25 mouse cellular contexts compared by ENCODE assay signal in the genomic region with DNA sequence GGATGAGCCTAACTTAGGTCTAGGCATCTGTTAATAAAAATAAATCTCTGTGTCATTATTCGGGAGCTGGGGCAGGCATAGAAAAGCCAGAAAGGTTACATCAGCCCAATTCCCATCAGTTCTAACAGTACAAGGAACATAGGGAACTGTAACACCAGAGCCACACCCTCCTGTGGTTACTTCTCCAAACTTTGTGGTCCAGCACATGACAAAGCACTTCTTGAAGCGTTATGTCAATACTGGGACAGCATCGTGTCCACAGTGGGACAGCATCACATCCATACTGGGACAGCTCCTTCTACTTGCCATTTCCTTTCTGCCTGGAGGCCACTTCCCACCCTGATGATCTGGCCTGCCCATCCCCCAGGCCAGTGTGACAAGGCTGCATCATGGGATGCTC.
DNase-seq lines count a peak whose midpoint lies in the region; ATAC-seq and TF ChIP-seq lines count a peak whose summit lies in the region.
"Had no signal": no experiment of that assay in that cellular context is flagged by ENCODE, and none has a peak within 500 bp of the region (broad histone marks: within the 10 kb centered on the region; RNA-seq: fewer than 3 reads in every experiment).

No protein-coding gene starts in this region.

- 54% methylated on average over 3 of the region's 3 CpGs for WGBS in lung, adult 2 months

- peak; percentile 92 for ATAC-seq in granulocyte monocyte progenitor cell, adult 5-6 weeks (replicated peaks; ENCODE audit: poor library complexity, severe bottlenecking)
- ATAC-seq in monocyte, adult 5-6 weeks (replicated peaks; ENCODE audit: insufficient number of reproducible peaks, low FRiP score, low TSS enrichment, poor library complexity, severe bottlenecking) = peak; percentile 77
- ATAC-seq: hindbrain, embryonic 16.5 days; intestine, embryonic 15.5 days; liver, postnatal 0 days had no signal

- DNase-seq in lung, postnatal 25 days (ENCODE audit: low spot score) = peak; percentile 18
- DNase-seq in lung, adult 2 months = no peak
- DNase-seq in urinary bladder, postnatal 10 days (ENCODE audit: low spot score) = no peak
- DNase-seq in cerebellum, postnatal 10 days = no peak
- DNase-seq in left cerebral cortex, adult 9 months (ENCODE audit: low spot score in 2 of 2) = no peak
- DNase-seq: adrenal gland, postnatal 25 days; cerebellum, adult 9-10 months; gastrocnemius, postnatal 25 days; kidney, adult 9 months; kidney, postnatal 4 days; liver; liver, postnatal 0 days; right cerebral cortex, adult 18-20 months; thymus, adult 2 months had no signal

- no peaks in the 10 kb centered on the region for H3K36me3 ChIP-seq in C2C12 (ENCODE audit: control insufficient read depth, insufficient read depth)
- H3K36me3 ChIP-seq: heart, embryonic 15.5 days; hindbrain, embryonic 10.5 days; intestine, embryonic 15.5 days; limb, embryonic 10.5 days; midbrain, embryonic 12.5 days; neural tube, embryonic 12.5 days had no signal

- no peaks in the 10 kb centered on the region for H3K27me3 ChIP-seq in C2C12 (ENCODE audit: control insufficient read depth, insufficient read depth, insufficient read length)
- H3K27me3 ChIP-seq: intestine, embryonic 15.5 days; neural tube, embryonic 12.5 days had no signal

- H3K4me3 ChIP-seq in lung, adult 2 months (replicated peaks; ENCODE audit: extremely low read depth, low read depth, low read length) = no peak overlapping the region
- no peak overlapping the region for H3K4me3 ChIP-seq in C2C12 (ENCODE audit: insufficient read depth, poor library complexity, severe bottlenecking)
- H3K4me3 ChIP-seq: heart, embryonic 15.5 days; hindbrain, embryonic 10.5 days; intestine, embryonic 15.5 days; left cerebral cortex, adult 2 months; limb, embryonic 10.5 days; midbrain, embryonic 12.5 days; neural tube, embryonic 12.5 days had no signal

- H3ac ChIP-seq in C2C12 (ENCODE audit: control insufficient read depth, insufficient read length, low read depth) = no peak overlapping the region

- H3K4me1 ChIP-seq in lung, adult 2 months (ENCODE audit: control insufficient read depth, insufficient read depth, low read length) = no peaks in the 10 kb centered on the region
- H3K4me1 ChIP-seq: neural tube, embryonic 12.5 days had no signal

- no peak for TF ChIP-seq POLR2A in lung, adult 2 months (IDR thresholded peaks at IDR 0.05; ENCODE audit: borderline replicate concordance, extremely low read depth, low read depth, low read length)

- no peaks in the 10 kb centered on the region for H3K79me3 ChIP-seq in C2C12 (ENCODE audit: low read depth)

- H3K79me2 ChIP-seq in C2C12 (ENCODE audit: control insufficient read depth, insufficient read depth) = no peaks in the 10 kb centered on the region

- TF ChIP-seq CTCF in lung, adult 2 months (IDR thresholded peaks at IDR 0.05; ENCODE audit: insufficient read depth, low read length) = no peak
- no peak for TF ChIP-seq CTCF in C2C12 (IDR thresholded peaks at IDR 0.05; ENCODE audit: control insufficient read depth, insufficient read depth, insufficient read length)

TF ChIP-seq in C2C12, 6 proteins besides CTCF, POLR2A, EP300 and RAD21:
- TF ChIP-seq FOSL1 (IDR thresholded peaks at IDR 0.05; ENCODE audit: insufficient read depth, low read length, poor library complexity, severe bottlenecking) (no peak), CEBPB (IDR thresholded peaks at IDR 0.05; ENCODE audit: low read depth) (no peak), MAX (IDR thresholded peaks at IDR 0.05) (peak; percentile 83), USF1 (IDR thresholded peaks at IDR 0.05; ENCODE audit: low read depth) (peak; percentile 65), MYOG (IDR thresholded peaks at IDR 0.05; ENCODE audit: control insufficient read depth, extremely low read depth, insufficient read length) (no peak), MYOD1 (IDR thresholded peaks at IDR 0.05; ENCODE audit: control insufficient read depth, insufficient read length, low read depth) (no peak)
